7 mouse cellular contexts compared by ENCODE assay signal in genomic region chr3:37875331-37876015, GRCm38 (mm10).
DNase-seq lines count a peak whose midpoint lies in the region; ATAC-seq and TF ChIP-seq lines count a peak whose summit lies in the region.

No protein-coding gene starts in this region.

- H3K4me2 ChIP-seq in hindbrain, postnatal 0 days (ENCODE audit: low read depth, low read length) = no peak overlapping the region
- no peak overlapping the region for H3K4me2 ChIP-seq in liver, embryonic 13.5 days
- no peak overlapping the region for H3K4me2 ChIP-seq in neural tube, embryonic 13.5 days

- no peaks in the 10 kb centered on the region for H3K36me3 ChIP-seq in hindbrain, postnatal 0 days (ENCODE audit: insufficient read depth, low read length)
- no peaks in the 10 kb centered on the region for H3K36me3 ChIP-seq in liver, embryonic 13.5 days
- no peaks in the 10 kb centered on the region for H3K36me3 ChIP-seq in neural tube, embryonic 13.5 days

- no peak overlapping the region for H3K4me3 ChIP-seq in hindbrain, postnatal 0 days (ENCODE audit: low read length)
- H3K4me3 ChIP-seq in liver, embryonic 13.5 days (replicated peaks) = no peak overlapping the region
- no peak overlapping the region for H3K4me3 ChIP-seq in neural tube, embryonic 13.5 days

- TF ChIP-seq CTCF in hindbrain, postnatal 0 days (IDR thresholded peaks at IDR 0.05; ENCODE audit: low read depth) = peak; percentile 29

- H3K4me1 ChIP-seq in hindbrain, postnatal 0 days (ENCODE audit: insufficient read depth, low read length) = 0 out of 2 replicates have a peak, but pooled peaks cover 6% of the 10 kb centered on the region
- no peaks in the 10 kb centered on the region for H3K4me1 ChIP-seq in liver, embryonic 13.5 days (replicated peaks)
- peaks cover 16% of the 10 kb centered on the region for H3K4me1 ChIP-seq in neural tube, embryonic 13.5 days (replicated peaks)

- H3K9ac ChIP-seq in hindbrain, postnatal 0 days (replicated peaks; ENCODE audit: low read length) = no peak overlapping the region
- H3K9ac ChIP-seq in liver, embryonic 13.5 days = no peak overlapping the region
- H3K9ac ChIP-seq in neural tube, embryonic 13.5 days = no peak overlapping the region

- peak; percentile 96 for ATAC-seq in hindbrain, postnatal 0 days
- ATAC-seq in liver, embryonic 13.5 days (ENCODE audit: low read depth) = no peak
- peak; percentile 84 for ATAC-seq in neural tube, embryonic 13.5 days (ENCODE audit: low read depth)

- peak overlapping the region; percentile 27; the same call in 1 of the 2 replicates for H3K27ac ChIP-seq in hindbrain, postnatal 0 days
- H3K27ac ChIP-seq in liver, embryonic 13.5 days = peak overlapping the region; percentile 13; the same call in 1 of the 2 replicates
- peak overlapping the region; percentile 64 for H3K27ac ChIP-seq in neural tube, embryonic 13.5 days (replicated peaks)

- no peaks in the 10 kb centered on the region for H3K9me3 ChIP-seq in hindbrain, postnatal 0 days (ENCODE audit: low read length)
- H3K9me3 ChIP-seq in liver, embryonic 13.5 days (replicated peaks) = no peaks in the 10 kb centered on the region
- no peaks in the 10 kb centered on the region for H3K9me3 ChIP-seq in neural tube, embryonic 13.5 days

- 27% methylated on average over 6 of the region's 6 CpGs for WGBS in hindbrain, postnatal 0 days
- WGBS in liver, embryonic 13.5 days (ENCODE audit: insufficient replicate concordance) = 39% methylated on average over 6 of the region's 6 CpGs
- 40% methylated on average over 6 of the region's 6 CpGs for WGBS in neural tube, embryonic 13.5 days

- H3K27me3 ChIP-seq in hindbrain, postnatal 0 days (ENCODE audit: insufficient read depth, low read length) = no peaks in the 10 kb centered on the region
- H3K27me3 ChIP-seq in liver, embryonic 13.5 days = no peaks in the 10 kb centered on the region
- H3K27me3 ChIP-seq in neural tube, embryonic 13.5 days = no peaks in the 10 kb centered on the region; the same call in 1 of the 2 replicates

- peak; percentile 98 for DNase-seq in Muller cell, postnatal 12 days (ENCODE audit: inconsistent ontology term)
- peak; percentile 29 for DNase-seq in adrenal gland, postnatal 25 days
- DNase-seq in gastrocnemius, postnatal 25 days = peak; percentile 85
- DNase-seq in hindbrain, postnatal 0 days (ENCODE audit: low spot score) = peak; percentile 73
- DNase-seq in liver, embryonic 13.5 days = no peak
- DNase-seq in thymus, postnatal 10 days (ENCODE audit: low spot score in 2 of 2) = no peak

Comparison
In these comparisons a context has a peak if more than half of its experiments do, and no peak if none do; other contexts are left out.
1. DNase-seq: peak in Muller cell, postnatal 12 days (single experiment), adrenal gland, postnatal 25 days (single experiment), gastrocnemius, postnatal 25 days (single experiment) and hindbrain, postnatal 0 days (single experiment); none in liver, embryonic 13.5 days (single experiment) and thymus, postnatal 10 days (0 of 2).
2. H3K27ac ChIP-seq: peak in every context shown above with its lines; median percentile 64 in neural tube, embryonic 13.5 days; 27 in hindbrain, postnatal 0 days; 13 in liver, embryonic 13.5 days.